Comparison of ENCODE assay signal across 1 mouse cellular context in the genomic region with DNA sequence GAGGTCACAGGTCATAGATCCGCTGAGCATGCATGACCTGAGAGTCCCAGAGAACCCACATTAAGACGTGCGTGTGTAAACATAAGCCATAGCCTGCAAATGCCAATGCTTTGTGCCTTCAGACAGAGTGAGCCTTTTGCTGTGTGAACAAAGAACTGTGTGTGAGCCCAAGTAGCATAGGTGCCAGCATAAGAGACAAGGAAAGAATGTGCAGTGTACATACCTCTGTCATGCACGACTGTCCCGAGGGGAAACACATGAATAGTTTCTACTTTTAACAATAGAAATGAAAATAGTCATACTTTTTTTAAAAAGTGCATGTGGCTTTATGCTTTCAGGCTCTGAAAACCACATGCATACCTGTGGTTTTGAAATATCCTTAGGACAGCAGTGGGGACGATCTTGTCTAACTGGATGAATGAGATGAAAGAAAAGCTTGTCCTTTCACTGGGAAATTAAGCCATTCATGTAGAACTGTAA.
TF ChIP-seq lines count a peak whose summit lies in the region.

No protein-coding gene starts in this region.

TF ChIP-seq in CH12.LX, 34 proteins besides CTCF, POLR2A, EP300 and RAD21 (continued from another document):
- TF ChIP-seq ELF1 (IDR thresholded peaks at IDR 0.05; ENCODE audit: low read depth, low read length): no peak
- no peak for TF ChIP-seq RCOR1 (conservative IDR thresholded peaks at IDR 0.05; ENCODE audit: low read depth, low read length)
- TF ChIP-seq USF2 (conservative IDR thresholded peaks at IDR 0.05; ENCODE audit: low read depth, low read length): no peak
- TF ChIP-seq HCFC1 (IDR thresholded peaks at IDR 0.05; ENCODE audit: low read depth, low read length): no peak
- 0 out of 2 replicates have a peak, but pooled peaks have one; percentile 15 for TF ChIP-seq MAFK (IDR thresholded peaks at IDR 0.05; ENCODE audit: insufficient replicate concordance, low read length)
TF ChIP-seq in CH12.LX: peak in this region for 10.
